Mouse (Mus musculus) liver, postnatal 0 days (tissue): ENCODE data around the gene Sphk2. TPM values are rescaled to one million over a fixed set of nuclear protein-coding genes. Genes with fewer than 3 reads are reported as not detected.
A peak's percentile ranks its signal among the peaks of the same experiment; 100 is the strongest.

Experiments used
- ATAC-seq: fragments of 200-750 bp; cut with Nextera tagmentation; 2 replicates; pipeline ENCODE4 v1.8.0; 2017; ENCODE audit warnings: mild to moderate bottlenecking, moderate library complexity
- DNase-seq: peaks from one replicate; pipeline ENCODE4 v3.0.0-alpha.2; 2016
- H3K27ac ChIP-seq: fragments of 300-500 bp; sonication (generic); 2 replicates; pipeline ENCODE4 v1.5.1; 2014; ENCODE audit warnings: antibody characterized with exemption, moderate library complexity, mild to moderate bottlenecking, low read depth
- H3K27me3 ChIP-seq: fragments of 300-500 bp; sonication (generic); 2 replicates; pipeline ENCODE4 v1.6.1; 2014; ENCODE audit warnings: low read length, control low read depth, mixed read lengths; ENCODE audit not compliant: insufficient read depth
- H3K36me3 ChIP-seq: fragments of 300-500 bp; sonication (generic); replicated peaks from 2 replicates; pipeline ENCODE4 v1.6.1; 2014; ENCODE audit warnings: mild to moderate bottlenecking, control low read depth, low read length, moderate library complexity, mixed read lengths; ENCODE audit not compliant: insufficient read depth
- H3K4me1 ChIP-seq: fragments of 300-500 bp; sonication (generic); 2 replicates; pipeline ENCODE4 v1.6.1; 2014; ENCODE audit warnings: antibody characterized with exemption, mild to moderate bottlenecking, control low read depth; ENCODE audit not compliant: insufficient read depth
- H3K4me2 ChIP-seq: fragments of 300-500 bp; sonication (generic); 2 replicates; pipeline ENCODE4 v1.6.1; 2014; ENCODE audit warnings: low read depth, mild to moderate bottlenecking, low read length, moderate library complexity, mixed read lengths
- H3K4me3 ChIP-seq: fragments of 300-500 bp; sonication (generic); 2 replicates; pipeline ENCODE4 v1.5.1; 2014; ENCODE audit warnings: low read depth, low read length
- H3K9ac ChIP-seq: fragments of 300-500 bp; sonication (generic); replicated peaks from 2 replicates; pipeline ENCODE4 v1.6.1; 2014; ENCODE audit warnings: mild to moderate bottlenecking, moderate library complexity
- H3K9me3 ChIP-seq: fragments of 300-500 bp; sonication (generic); 2 replicates; pipeline ENCODE4 v1.6.1; 2016; ENCODE audit warnings: mild to moderate bottlenecking, control low read depth, low read length, mixed read lengths
- CTCF ChIP-seq: sonication (generic); IDR thresholded peaks from 2 replicates; pipeline ENCODE4 v1.5.1; 2016; ENCODE audit warnings: antibody characterized with exemption, low read depth
- EP300 ChIP-seq: IDR thresholded peaks from 2 replicates; pipeline ENCODE4 v1.6.1; 2016; ENCODE audit warnings: antibody characterized with exemption, low read depth, mild to moderate bottlenecking
- WGBS: fragments of 180-500 bp; shearing (Covaris S2); extraction: QIAGEN DNeasy Blood & Tissue Kit; methylation state at CpG from one replicate; pipeline ENCODE4 v1.1.7; 2014; ENCODE audit not compliant: insufficient replicate concordance; 5-methylcytosine and 5-hydroxymethylcytosine counted together
- polyA plus RNA-seq: library from polyadenylated mRNA; unstranded; fragments of >200 nt; fragmentation: Nextera tagmentation; extraction: Ambion mirVana; gene quantifications from 2 replicates; pipeline ENCODE4 v1.2.1, GENCODE M21; 2015

The Sphk2 gene
- polyA plus RNA-seq, 1 experiment from 2014 or later: 15.5 TPM

- Histone ChIP-seq H3K27ac (peak overlapping the region; percentile 77; the same call in 1 of the 2 replicates), H3K4me3 (no peak overlapping the region)
Observed at GRCm38 (mm10) chr7:45703521-45704033, 14.2 kb downstream of the Sphk2 start.

GRCm38 (mm10) chr7:45702809-45703520, 14.8 kb downstream of the Sphk2 start:
- no peak overlapping the region for H3K27ac ChIP-seq
- TF ChIP-seq CTCF (no peak), EP300 (no peak)
- no peak overlapping the region for H3K4me3 ChIP-seq
- 87% methylated on average over 17 of the region's 17 CpGs for WGBS
- no peak overlapping the region for H3K4me2 ChIP-seq
- H3K4me1 ChIP-seq: peaks cover 50% of the 10 kb centered on the region
- H3K9ac ChIP-seq: no peak overlapping the region
- no peak for ATAC-seq
- DNase-seq: no peak
- H3K36me3 ChIP-seq: no peaks in the 10 kb centered on the region
- no peaks in the 10 kb centered on the region for H3K9me3 ChIP-seq
- peaks cover 31% of the 10 kb centered on the region for H3K27me3 ChIP-seq

More at GRCm38 (mm10) chr7:45703521-45704033, 14.2 kb downstream of the Sphk2 start:
- H3K4me2 ChIP-seq: peak overlapping the region; percentile 99
- peaks cover 27% of the 10 kb centered on the region for H3K27me3 ChIP-seq
- H3K4me1 ChIP-seq: peaks cover 56% of the 10 kb centered on the region
- 37% methylated on average over 12 of the region's 12 CpGs for WGBS
- TF ChIP-seq CTCF (no peak), EP300 (no peak)
- no peaks in the 10 kb centered on the region for H3K9me3 ChIP-seq
- no peak for ATAC-seq
- DNase-seq: no peak
- no peak overlapping the region for H3K9ac ChIP-seq
- H3K36me3 ChIP-seq: no peaks in the 10 kb centered on the region

- peaks cover 31% of the 10 kb centered on the region for H3K27me3 ChIP-seq
- no peak for DNase-seq
- WGBS: 85% methylated on average over 11 of the region's 11 CpGs
- peaks cover 46% of the 10 kb centered on the region for H3K4me1 ChIP-seq
- H3K9me3 ChIP-seq: no peaks in the 10 kb centered on the region
- no peak for ATAC-seq
- H3K4me3 ChIP-seq: no peak overlapping the region
- no peak overlapping the region for H3K9ac ChIP-seq
- H3K4me2 ChIP-seq: no peak overlapping the region
- no peak overlapping the region for H3K27ac ChIP-seq
- TF ChIP-seq CTCF (no peak), EP300 (no peak)
- H3K36me3 ChIP-seq: no peaks in the 10 kb centered on the region
Observed at GRCm38 (mm10) chr7:45702316-45702715, 15.5 kb downstream of the Sphk2 start.

GRCm38 (mm10) chr7:45701607-45702006, 16.2 kb downstream of the Sphk2 start:
- Histone ChIP-seq H3K27ac (no peak overlapping the region), H3K36me3 (no peaks in the 10 kb centered on the region), H3K27me3 (peaks cover 31% of the 10 kb centered on the region), H3K9ac (no peak overlapping the region), H3K4me2 (no peak overlapping the region), H3K4me3 (no peak overlapping the region), H3K9me3 (no peaks in the 10 kb centered on the region), H3K4me1 (peaks cover 39% of the 10 kb centered on the region)
- TF ChIP-seq EP300 (no peak), CTCF (no peak)
- 74% methylated on average over 11 of the region's 11 CpGs for WGBS
- no peak for DNase-seq
- no peak for ATAC-seq

- 46% methylated on average over 11 of the region's 11 CpGs for WGBS
- Histone ChIP-seq H3K4me3 (no peak overlapping the region), H3K4me2 (no peak overlapping the region), H3K4me1 (peaks cover 34% of the 10 kb centered on the region), H3K9ac (no peak overlapping the region), H3K9me3 (no peaks in the 10 kb centered on the region), H3K36me3 (no peaks in the 10 kb centered on the region), H3K27me3 (peaks cover 31% of the 10 kb centered on the region), H3K27ac (no peak overlapping the region)
- TF ChIP-seq EP300 (no peak), CTCF (no peak)
- no peak for ATAC-seq
- no peak for DNase-seq
Observed at GRCm38 (mm10) chr7:45701072-45701471, 16.7 kb downstream of the Sphk2 start.

GRCm38 (mm10) chr7:45700301-45701015, 17.3 kb downstream of the Sphk2 start:
- Histone ChIP-seq H3K4me1 (peaks cover 28% of the 10 kb centered on the region), H3K36me3 (no peaks in the 10 kb centered on the region), H3K4me3 (no peak overlapping the region), H3K4me2 (peak overlapping the region; percentile 52), H3K9me3 (no peaks in the 10 kb centered on the region), H3K27me3 (peaks cover 31% of the 10 kb centered on the region), H3K27ac (no peak overlapping the region), H3K9ac (no peak overlapping the region)
- no peak for ATAC-seq
- peak; percentile 71 for DNase-seq
- TF ChIP-seq EP300 (no peak), CTCF (no peak)
- WGBS: 2% methylated on average over 20 of the region's 20 CpGs
